Mouse (Mus musculus) myocyte (in vitro differentiated cells): ENCODE results near the gene Hsd17b11. TPM values are rescaled to one million over a fixed set of nuclear protein-coding genes. Genes with fewer than 3 reads are reported as not detected.

ENCODE experiments used
- H3K27me3 ChIP-seq: one replicate; pipeline ENCODE4 v1.6.1; 2011; ENCODE audit not compliant: control insufficient read depth, insufficient read depth, insufficient read length
- H3K36me3 ChIP-seq: one replicate; pipeline ENCODE4 v1.6.1; 2011; ENCODE audit not compliant: control insufficient read depth, insufficient read depth
- H3K4me2 ChIP-seq: one replicate; pipeline ENCODE4 v1.6.1; 2011; ENCODE audit warnings: low read depth, control low read depth
- H3K4me3 ChIP-seq: one replicate; pipeline ENCODE4 v1.5.1; 2011; ENCODE audit warnings: mild to moderate bottlenecking, control low read depth, moderate library complexity
- H3K79me2 ChIP-seq: one replicate; pipeline ENCODE4 v1.6.1; 2011; ENCODE audit not compliant: control insufficient read depth, insufficient read depth
- H3ac ChIP-seq: one replicate; pipeline ENCODE4 v1.6.1; 2011; ENCODE audit not compliant: control insufficient read depth, insufficient read length
- CEBPB ChIP-seq: IDR thresholded peaks from 2 replicates; pipeline ENCODE4 v1.6.1; 2011; ENCODE audit warnings: mild to moderate bottlenecking, moderate library complexity; ENCODE audit not compliant: poor library complexity, insufficient read depth, severe bottlenecking
- E2F4 ChIP-seq: IDR thresholded peaks from one replicate; pipeline ENCODE4 v1.6.1; 2011; ENCODE audit warnings: mild to moderate bottlenecking, control low read depth, moderate library complexity; ENCODE audit not compliant: insufficient read depth
- MAX ChIP-seq: IDR thresholded peaks from one replicate; pipeline ENCODE4 v1.6.1; 2011; ENCODE audit warnings: low read depth, mild to moderate bottlenecking, control low read depth
- MYOD1 ChIP-seq, 3 experiments: IDR thresholded peaks; one replicate each; pipeline ENCODE4 v1.6.1; 2011; ENCODE audit warnings: control low read depth in 2 of 3, low read depth in 2 of 3, mild to moderate bottlenecking in 2 of 3, moderate library complexity in 1 of 3; ENCODE audit not compliant: insufficient read length in 2 of 3, control insufficient read depth in 1 of 3
- MYOG ChIP-seq, 3 experiments: IDR thresholded peaks; one replicate each; pipeline ENCODE4 v1.6.1; 2011; ENCODE audit warnings: control low read depth in 2 of 3, low read depth in 2 of 3, mild to moderate bottlenecking in 2 of 3; ENCODE audit not compliant: insufficient read length in 2 of 3, control insufficient read depth in 1 of 3, insufficient read depth in 1 of 3
- POLR2A ChIP-seq: IDR thresholded peaks from one replicate; pipeline ENCODE4 v1.6.1; 2011; ENCODE audit warnings: low read depth, mild to moderate bottlenecking, control low read depth, moderate library complexity; ENCODE audit not compliant: insufficient read length
- POLR2AphosphoS2 ChIP-seq: IDR thresholded peaks from one replicate; pipeline ENCODE4 v1.6.1; 2011; ENCODE audit warnings: low read depth, control low read depth; ENCODE audit not compliant: insufficient read length
- REST ChIP-seq: IDR thresholded peaks from one replicate; pipeline ENCODE4 v1.6.1; 2011; ENCODE audit warnings: mild to moderate bottlenecking, control low read depth, moderate library complexity; ENCODE audit not compliant: insufficient read depth, insufficient read length
- SRF ChIP-seq: IDR thresholded peaks from one replicate; pipeline ENCODE4 v1.6.1; 2011; ENCODE audit warnings: low read depth; ENCODE audit not compliant: control insufficient read depth, insufficient read length
- TCF12 ChIP-seq: IDR thresholded peaks from one replicate; pipeline ENCODE4 v1.6.1; 2011; ENCODE audit warnings: mild to moderate bottlenecking, control low read depth; ENCODE audit not compliant: poor library complexity, insufficient read depth, severe bottlenecking
- TCF3 ChIP-seq: IDR thresholded peaks from one replicate; pipeline ENCODE4 v1.6.1; 2011; ENCODE audit warnings: low read depth, control low read depth; ENCODE audit not compliant: insufficient read length
- USF1 ChIP-seq: IDR thresholded peaks from one replicate; pipeline ENCODE4 v1.6.1; 2011; ENCODE audit warnings: low read depth, mild to moderate bottlenecking, control low read depth, moderate library complexity
- polyA plus RNA-seq: library from polyadenylated mRNA; unstranded; fragments of >200 nt; fragmentation: generic; extraction: Trizol; gene quantifications from one replicate; pipeline ENCODE4 v1.2.1, GENCODE M21; 2012; ENCODE audit warnings: missing spikeins

Hsd17b11 gene
- polyA plus RNA-seq, 1 experiment: 6.5 TPM

GRCm38 (mm10) chr5:104061936-104062772, 40.4 kb upstream of the Hsd17b11 start:
- H3K4me3 ChIP-seq: no peak overlapping the region
- no peak overlapping the region for H3ac ChIP-seq
- no peak overlapping the region for H3K4me2 ChIP-seq
- no peaks in the 10 kb centered on the region for H3K27me3 ChIP-seq
- H3K79me2 ChIP-seq: no peaks in the 10 kb centered on the region
- TF ChIP-seq POLR2AphosphoS2 (no peak), TCF12 (no peak), MAX (no peak), CEBPB (no peak), REST (no peak)
- H3K36me3 ChIP-seq: peaks cover 9% of the 10 kb centered on the region

DNA sequence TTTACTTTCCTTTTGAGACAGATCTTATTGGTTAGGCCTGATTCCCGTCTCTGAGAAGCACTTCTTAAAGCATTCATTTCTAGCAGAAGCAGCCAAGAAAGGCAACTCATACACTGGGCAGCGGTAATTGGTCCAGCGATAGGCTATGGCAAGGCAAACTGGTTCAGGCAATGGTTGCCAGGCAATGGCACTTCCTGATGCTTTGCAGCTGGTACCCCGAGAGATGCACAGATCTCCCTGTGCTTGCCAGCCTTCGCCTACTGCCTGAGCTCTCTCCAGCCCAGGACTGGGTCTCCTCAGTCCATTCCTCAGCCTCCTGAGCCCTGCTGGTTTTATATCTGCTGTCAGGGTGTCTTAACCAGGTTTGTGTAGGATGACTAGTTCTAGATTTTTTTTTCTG, 38.7 kb upstream of the Hsd17b11 start:
- H3K4me2 ChIP-seq: no peak overlapping the region
- H3K27me3 ChIP-seq: no peaks in the 10 kb centered on the region
- TF ChIP-seq E2F4 (no peak), POLR2AphosphoS2 (no peak), TCF3 (no peak), MYOG (IDR thresholded peaks at IDR 0.05; ENCODE audit: control insufficient read depth in 1 of 3, insufficient read depth in 1 of 3, insufficient read length in 2 of 3, low read depth in 2 of 3) (no peak), MYOD1 (IDR thresholded peaks at IDR 0.05; ENCODE audit: control insufficient read depth in 1 of 3, insufficient read length in 2 of 3, low read depth in 2 of 3) (no peak), TCF12 (no peak), SRF (no peak), MAX (no peak), POLR2A (no peak), REST (no peak), USF1 (no peak), CEBPB (no peak)
- no peak overlapping the region for H3ac ChIP-seq
- no peak overlapping the region for H3K4me3 ChIP-seq
- no peaks in the 10 kb centered on the region for H3K79me2 ChIP-seq
- peaks cover 9% of the 10 kb centered on the region for H3K36me3 ChIP-seq

DNA sequence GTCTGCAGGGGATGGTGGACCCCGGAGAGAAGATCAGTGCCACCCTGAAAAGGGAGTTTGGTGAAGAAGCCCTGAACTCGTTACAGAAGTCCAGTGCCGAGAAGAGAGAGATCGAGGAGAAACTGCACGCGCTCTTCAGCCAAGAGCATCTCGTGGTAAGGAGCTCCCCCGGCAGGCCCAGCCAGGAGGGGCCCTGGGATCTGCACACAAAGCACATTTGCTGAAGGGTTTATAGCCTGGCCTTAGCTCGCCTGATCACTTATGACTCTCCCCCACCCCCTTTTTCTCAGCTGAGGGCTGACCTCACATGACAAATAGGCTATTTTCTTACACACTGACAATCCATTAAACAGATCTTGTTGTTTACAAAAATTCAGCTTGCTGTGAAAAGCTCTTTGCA, 37.9 kb upstream of the Hsd17b11 start:
- peaks cover 15% of the 10 kb centered on the region for H3K36me3 ChIP-seq
- TF ChIP-seq CEBPB (no peak), USF1 (no peak), POLR2A (no peak), TCF3 (no peak), MYOG (IDR thresholded peaks at IDR 0.05; ENCODE audit: control insufficient read depth in 1 of 3, insufficient read depth in 1 of 3, insufficient read length in 2 of 3, low read depth in 2 of 3) (no peak), TCF12 (no peak), MYOD1 (IDR thresholded peaks at IDR 0.05; ENCODE audit: control insufficient read depth in 1 of 3, insufficient read length in 2 of 3, low read depth in 2 of 3) (no peak)
- no peak overlapping the region for H3ac ChIP-seq
- no peak overlapping the region for H3K4me2 ChIP-seq
- no peak overlapping the region for H3K4me3 ChIP-seq
- H3K79me2 ChIP-seq: no peaks in the 10 kb centered on the region
- H3K27me3 ChIP-seq: no peaks in the 10 kb centered on the region

- TF ChIP-seq TCF12 (no peak), POLR2A (no peak), MAX (no peak), E2F4 (no peak), SRF (no peak), TCF3 (no peak), CEBPB (no peak)
- Histone ChIP-seq H3K79me2 (no peaks in the 10 kb centered on the region), H3K36me3 (peaks cover 17% of the 10 kb centered on the region), H3K4me2 (no peak overlapping the region), H3K27me3 (no peaks in the 10 kb centered on the region), H3K4me3 (no peak overlapping the region), H3ac (no peak overlapping the region)
These were observed 36.3 kb upstream of the Hsd17b11 start for GRCm38 (mm10) chr5:104058021-104058420.

- Histone ChIP-seq H3K4me3 (no peak overlapping the region), H3K79me2 (no peaks in the 10 kb centered on the region), H3K36me3 (peaks cover 25% of the 10 kb centered on the region), H3K27me3 (no peaks in the 10 kb centered on the region), H3K4me2 (peak overlapping the region; percentile 73), H3ac (no peak overlapping the region)
- TF ChIP-seq USF1 (peak; percentile 60), MYOG (IDR thresholded peaks at IDR 0.05; ENCODE audit: control insufficient read depth in 1 of 3, insufficient read depth in 1 of 3, insufficient read length in 2 of 3, low read depth in 2 of 3) (no peak)
These were observed 34.6 kb upstream of the Hsd17b11 start for GRCm38 (mm10) chr5:104056295-104056694.
